Mouse (Mus musculus) hindbrain, embryonic 10.5 days (tissue): Measurements from ENCODE around the gene Zfp462. TPM values are rescaled to one million over a fixed set of nuclear protein-coding genes. Genes with fewer than 3 reads are reported as not detected.
"Not testable (repeated sequence)": the region's sequence is repeated elsewhere in the genome, so short reads cannot be mapped to it uniquely, and the experiment has no call there.

Experiments
- DNase-seq: peaks from one replicate; pipeline ENCODE4 v3.0.0-alpha.2; 2017; ENCODE audit warnings: low spot score
- H3K27ac ChIP-seq: fragments of 300-500 bp; sonication (generic); 2 replicates; pipeline ENCODE4 v1.5.1; 2016; ENCODE audit warnings: mild to moderate bottlenecking, moderate library complexity
- H3K27me3 ChIP-seq: fragments of 300-500 bp; sonication (generic); 2 replicates; pipeline ENCODE4 v1.6.1; 2016; ENCODE audit warnings: mild to moderate bottlenecking; ENCODE audit not compliant: poor library complexity, insufficient read depth, severe bottlenecking
- H3K36me3 ChIP-seq: fragments of 300-500 bp; sonication (generic); 2 replicates; pipeline ENCODE4 v1.6.1; 2016; ENCODE audit warnings: mild to moderate bottlenecking, moderate library complexity
- H3K4me1 ChIP-seq: fragments of 300-500 bp; sonication (generic); replicated peaks from 2 replicates; pipeline ENCODE4 v1.6.1; 2016; ENCODE audit warnings: mild to moderate bottlenecking
- H3K4me3 ChIP-seq: fragments of 300-500 bp; sonication (generic); 2 replicates; pipeline ENCODE4 v1.5.1; 2016; ENCODE audit warnings: mild to moderate bottlenecking, moderate library complexity
- H3K9me3 ChIP-seq: fragments of 300-500 bp; sonication (generic); 2 replicates; pipeline ENCODE4 v1.6.1; 2016; ENCODE audit warnings: mild to moderate bottlenecking, moderate library complexity
- WGBS: fragments of 180-500 bp; shearing (Covaris S2); methylation state at CpG from one replicate; pipeline ENCODE4 v1.1.7; 2016; 5-methylcytosine and 5-hydroxymethylcytosine counted together
- polyA plus RNA-seq: library from polyadenylated mRNA; unstranded; fragments of >200 nt; fragmentation: Nextera tagmentation; extraction: Ambion mirVana; gene quantifications from 2 replicates; pipeline ENCODE4 v1.2.1, GENCODE M21; 2016

The Zfp462 gene
- polyA plus RNA-seq, 1 experiment from 2014 or later: 14.2 TPM

GRCm38 (mm10) chr4:54986671-54987070, 41.8 kb downstream of the Zfp462 start:
- Histone ChIP-seq H3K27ac (no peak overlapping the region), H3K36me3 (peaks cover 77% of the 10 kb centered on the region), H3K4me3 (no peak overlapping the region), H3K4me1 (0 out of 2 replicates have a peak, but pooled peaks cover 5% of the 10 kb centered on the region), H3K9me3 (no peaks in the 10 kb centered on the region), H3K27me3 (no peaks in the 10 kb centered on the region)
- no peak for DNase-seq
- WGBS: 88% methylated on average over 4 of the region's 4 CpGs

DNA sequence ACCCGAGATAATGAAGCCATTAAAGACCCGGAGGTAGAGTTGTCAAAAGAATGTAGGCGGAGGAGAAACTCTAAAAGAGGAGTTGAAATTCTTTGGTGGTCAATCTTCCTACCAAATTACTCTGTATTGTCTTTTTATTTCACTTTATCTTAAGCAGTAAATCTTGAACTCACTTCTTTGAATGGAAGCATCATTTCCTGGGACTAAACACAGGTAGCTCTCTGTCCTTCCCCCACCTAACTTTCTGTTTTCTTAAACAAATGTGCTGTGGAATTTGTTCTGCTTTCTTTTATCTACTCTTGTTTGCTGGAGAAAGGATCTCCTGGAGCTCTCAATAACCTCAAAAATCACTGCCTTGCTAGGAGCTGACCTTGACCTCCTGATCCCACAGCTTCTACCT, 42.4 kb downstream of the Zfp462 start:
- Histone ChIP-seq H3K36me3 (peaks cover 78% of the 10 kb centered on the region), H3K27ac (no peak overlapping the region), H3K9me3 (no peaks in the 10 kb centered on the region), H3K4me3 (no peak overlapping the region), H3K27me3 (no peaks in the 10 kb centered on the region), H3K4me1 (0 out of 2 replicates have a peak, but pooled peaks cover 5% of the 10 kb centered on the region)
- 72% methylated on average over 3 of the region's 3 CpGs for WGBS
- DNase-seq: no peak

GRCm38 (mm10) chr4:54987926-54988325, 43.1 kb downstream of the Zfp462 start:
- Histone ChIP-seq H3K9me3 (no peaks in the 10 kb centered on the region), H3K4me3 (no peak overlapping the region), H3K4me1 (0 out of 2 replicates have a peak, but pooled peaks cover 5% of the 10 kb centered on the region), H3K27me3 (no peaks in the 10 kb centered on the region), H3K36me3 (peaks cover 72% of the 10 kb centered on the region), H3K27ac (no peak overlapping the region)
- 98% methylated on average over 1 of the region's 1 CpGs for WGBS
- DNase-seq: no peak

GRCm38 (mm10) chr4:54991973-54992372, 47.1 kb downstream of the Zfp462 start:
- Histone ChIP-seq H3K9me3 (no peaks in the 10 kb centered on the region), H3K4me3 (no peak overlapping the region), H3K4me1 (no peaks in the 10 kb centered on the region), H3K27me3 (no peaks in the 10 kb centered on the region), H3K36me3 (peaks cover 72% of the 10 kb centered on the region), H3K27ac (no peak overlapping the region)
- DNase-seq: no peak
- WGBS: 67% methylated on average over 5 of the region's 5 CpGs

- H3K27me3 ChIP-seq, H3K4me1 ChIP-seq, H3K27ac ChIP-seq, H3K9me3 ChIP-seq, DNase-seq, H3K4me3 ChIP-seq: not testable (repeated sequence)
- peaks cover 68% of the 10 kb centered on the region for H3K36me3 ChIP-seq
Observed at GRCm38 (mm10) chr4:54993001-54993400, 48.2 kb downstream of the Zfp462 start.

GRCm38 (mm10) chr4:54995258-54995657, 50.4 kb downstream of the Zfp462 start:
- no peak overlapping the region for H3K27ac ChIP-seq
- no peak overlapping the region for H3K4me3 ChIP-seq
- DNase-seq: no peak
- H3K9me3 ChIP-seq: no peaks in the 10 kb centered on the region
- 94% methylated on average over 1 of the region's 1 CpGs for WGBS
- H3K36me3 ChIP-seq: peaks cover 75% of the 10 kb centered on the region
- 0 out of 2 replicates have a peak, but pooled peaks cover 5% of the 10 kb centered on the region for H3K4me1 ChIP-seq
- no peaks in the 10 kb centered on the region for H3K27me3 ChIP-seq

GRCm38 (mm10) chr4:54996064-54996463, 51.2 kb downstream of the Zfp462 start:
- Histone ChIP-seq H3K27me3 (no peaks in the 10 kb centered on the region), H3K36me3 (peaks cover 74% of the 10 kb centered on the region)
- WGBS: 92% methylated on average over 2 of the region's 2 CpGs

DNA sequence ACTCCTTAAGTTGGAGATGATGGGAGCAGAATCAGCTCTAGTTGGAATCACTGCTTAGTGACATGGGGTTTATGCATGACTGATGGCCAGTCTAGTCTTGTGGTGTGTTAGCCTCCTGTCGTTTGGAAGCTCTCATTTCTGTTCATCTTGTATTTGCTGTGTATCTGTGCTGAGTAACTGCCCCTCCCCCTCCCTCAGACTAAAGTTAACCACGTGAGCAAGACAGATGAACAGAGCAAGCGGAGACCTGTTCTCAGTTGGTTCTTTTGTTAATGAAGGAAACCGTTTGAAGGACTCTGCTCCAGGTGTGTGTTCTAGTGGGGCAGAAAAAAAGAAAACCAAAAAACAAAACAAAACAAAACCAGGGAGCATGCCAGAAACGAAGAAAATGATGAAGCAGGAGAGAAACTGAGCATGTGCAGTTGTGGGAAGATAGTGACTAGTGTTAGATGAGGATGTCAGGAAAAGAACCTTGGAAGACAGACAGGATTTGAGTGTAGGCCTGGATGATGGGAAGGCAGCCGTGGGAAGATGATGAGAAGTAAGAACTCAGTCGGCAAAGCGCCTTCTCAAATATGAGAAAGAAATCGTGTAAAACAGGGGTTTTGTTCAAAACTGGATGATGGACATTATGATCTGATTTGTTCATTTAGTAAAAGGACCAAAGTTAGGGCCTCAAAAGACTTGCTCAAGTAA, 53.4 kb downstream of the Zfp462 start:
- WGBS: 83% methylated on average over 9 of the region's 9 CpGs
- no peak overlapping the region for H3K4me3 ChIP-seq
- H3K4me1 ChIP-seq: peaks cover 10% of the 10 kb centered on the region
- peaks cover 83% of the 10 kb centered on the region for H3K36me3 ChIP-seq
- DNase-seq: no peak
- no peaks in the 10 kb centered on the region for H3K27me3 ChIP-seq
- no peaks in the 10 kb centered on the region for H3K9me3 ChIP-seq
- H3K27ac ChIP-seq: no peak overlapping the region

More at GRCm38 (mm10) chr4:54996064-54996463, 51.2 kb downstream of the Zfp462 start:
- no peak overlapping the region for H3K27ac ChIP-seq
- H3K4me3 ChIP-seq: no peak overlapping the region
- no peaks in the 10 kb centered on the region for H3K9me3 ChIP-seq
- no peak for DNase-seq
- H3K4me1 ChIP-seq: 0 out of 2 replicates have a peak, but pooled peaks cover 5% of the 10 kb centered on the region

DNA sequence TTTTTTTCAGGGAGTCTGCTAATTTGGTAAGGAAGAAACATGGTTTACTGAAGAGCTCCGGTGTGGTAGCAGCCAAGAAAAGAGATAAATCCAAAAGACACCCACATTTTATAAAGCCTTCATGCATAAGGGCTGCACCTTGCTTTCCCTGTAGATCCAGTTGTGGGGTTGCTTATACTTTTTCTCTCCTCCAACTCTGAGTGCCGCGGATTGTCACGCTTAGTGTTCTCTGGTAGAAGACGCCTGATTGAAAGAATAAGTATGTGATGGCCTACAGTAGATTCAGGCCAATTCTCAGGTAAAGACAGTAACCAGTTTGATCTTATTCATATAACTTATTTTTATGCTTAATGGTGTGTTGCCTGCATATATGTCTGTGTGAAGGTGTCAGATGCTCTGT, 54.7 kb downstream of the Zfp462 start:
- Histone ChIP-seq H3K36me3 (peaks cover 83% of the 10 kb centered on the region), H3K9me3 (no peaks in the 10 kb centered on the region), H3K27me3 (no peaks in the 10 kb centered on the region), H3K4me3 (no peak overlapping the region), H3K27ac (no peak overlapping the region), H3K4me1 (peaks cover 23% of the 10 kb centered on the region)
- 97% methylated on average over 5 of the region's 5 CpGs for WGBS
- DNase-seq: no peak

DNA sequence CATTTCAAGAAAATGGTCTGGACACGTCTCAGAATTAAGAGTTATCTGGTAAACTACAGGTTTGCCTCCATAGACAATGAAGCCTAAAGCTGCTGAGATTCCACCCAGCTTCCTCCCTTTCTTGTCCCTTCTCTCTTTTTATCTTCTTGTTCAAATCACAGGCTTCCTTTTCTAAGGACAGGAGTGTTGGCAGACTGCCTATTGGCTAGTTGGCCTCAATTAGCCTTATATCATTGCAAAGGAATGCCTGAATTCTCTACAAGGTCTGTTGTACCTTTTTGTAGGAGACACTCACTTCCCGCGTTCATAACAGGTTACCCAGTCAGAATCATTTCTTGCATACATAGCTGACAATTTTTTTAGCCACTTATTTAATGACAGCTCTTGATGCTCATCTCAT, 56.5 kb downstream of the Zfp462 start:
- H3K9me3 ChIP-seq: no peaks in the 10 kb centered on the region
- peaks cover 41% of the 10 kb centered on the region for H3K4me1 ChIP-seq
- no peak overlapping the region for H3K4me3 ChIP-seq
- peaks cover 64% of the 10 kb centered on the region for H3K36me3 ChIP-seq
- H3K27ac ChIP-seq: no peak overlapping the region
- WGBS: 87% methylated on average over 3 of the region's 3 CpGs
- no peaks in the 10 kb centered on the region for H3K27me3 ChIP-seq
- no peak for DNase-seq

GRCm38 (mm10) chr4:55003128-55003527, 58.3 kb downstream of the Zfp462 start:
- Histone ChIP-seq H3K4me3 (no peak overlapping the region), H3K9me3 (no peaks in the 10 kb centered on the region), H3K27me3 (no peaks in the 10 kb centered on the region), H3K27ac (peak overlapping the region; percentile 67), H3K36me3 (peaks cover 69% of the 10 kb centered on the region), H3K4me1 (peaks cover 37% of the 10 kb centered on the region)
- DNase-seq: no peak
- WGBS: 80% methylated on average over 6 of the region's 6 CpGs

GRCm38 (mm10) chr4:55005066-55005465, 60.2 kb downstream of the Zfp462 start:
- peak overlapping the region; percentile 85 for H3K27ac ChIP-seq
- no peaks in the 10 kb centered on the region for H3K27me3 ChIP-seq
- peaks cover 73% of the 10 kb centered on the region for H3K36me3 ChIP-seq
- peak overlapping the region; percentile 14 for H3K4me3 ChIP-seq
- 17% methylated on average over 4 of the region's 4 CpGs for WGBS
- H3K9me3 ChIP-seq: no peaks in the 10 kb centered on the region
- peaks cover 37% of the 10 kb centered on the region for H3K4me1 ChIP-seq
- DNase-seq: peak; percentile 41

GRCm38 (mm10) chr4:55005521-55005969, 60.7 kb downstream of the Zfp462 start:
- 10% methylated on average over 9 of the region's 9 CpGs for WGBS
- Histone ChIP-seq H3K4me3 (peak overlapping the region; percentile 14), H3K4me1 (peaks cover 37% of the 10 kb centered on the region), H3K27ac (peak overlapping the region; percentile 85), H3K36me3 (peaks cover 74% of the 10 kb centered on the region), H3K27me3 (no peaks in the 10 kb centered on the region), H3K9me3 (no peaks in the 10 kb centered on the region)
- DNase-seq: peak; percentile 60
